Mouse (Mus musculus) c-Kit-negative CD71-positive TER-119-positive erythroid progenitor cells, embryonic 14.5 days (primary cell): Measurements from ENCODE around the gene Uvrag.
"Not testable (repeated sequence)": the region's sequence is repeated elsewhere in the genome, so short reads cannot be mapped to it uniquely, and the experiment has no call there.

ENCODE experiments used
- DNase-seq: peaks from one replicate; pipeline ENCODE4 v3.0.0-alpha.2; 2013; ENCODE audit warnings: low read depth, low spot score

The Uvrag gene

DNA sequence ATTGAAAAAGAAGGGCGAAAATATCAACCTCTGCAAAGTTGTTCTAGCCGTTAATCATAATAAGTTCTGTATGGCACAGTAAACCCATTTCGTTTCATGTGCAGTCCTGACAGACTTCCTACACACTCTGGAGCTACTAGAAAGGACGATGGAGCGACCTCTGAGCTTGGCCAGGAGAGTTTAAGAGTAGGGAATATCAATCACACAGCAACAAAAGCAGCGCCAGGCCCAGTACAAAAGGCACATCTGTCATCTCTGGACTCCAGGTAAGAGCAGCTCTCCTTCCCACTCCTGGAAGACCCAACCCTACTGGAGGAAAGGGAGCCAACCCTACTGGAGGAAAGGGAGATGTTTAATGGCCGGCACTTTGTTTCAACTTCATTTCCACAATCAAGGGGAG lies 43.2 kb downstream of the Uvrag start:
- no peak for DNase-seq

DNA sequence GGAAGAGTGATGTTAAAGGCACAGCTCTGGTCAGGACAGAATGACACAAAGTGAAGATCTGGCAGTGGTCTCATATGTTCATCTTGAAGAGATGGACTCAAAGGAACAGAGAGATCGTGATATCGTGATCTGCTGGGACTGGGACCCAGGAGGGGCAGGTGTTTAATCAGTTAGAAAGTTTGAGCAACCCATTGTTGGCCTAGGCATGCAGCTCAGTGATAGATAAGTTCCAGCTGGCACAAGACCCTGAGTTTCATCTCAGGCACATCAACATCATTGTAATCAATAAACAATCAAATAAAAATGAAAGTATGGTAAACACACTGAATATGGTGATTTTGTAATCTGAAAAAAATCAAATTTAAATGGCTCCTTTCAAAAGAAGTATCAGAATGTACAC lies 43.8 kb downstream of the Uvrag start:
- DNase-seq, result no peak

DNA sequence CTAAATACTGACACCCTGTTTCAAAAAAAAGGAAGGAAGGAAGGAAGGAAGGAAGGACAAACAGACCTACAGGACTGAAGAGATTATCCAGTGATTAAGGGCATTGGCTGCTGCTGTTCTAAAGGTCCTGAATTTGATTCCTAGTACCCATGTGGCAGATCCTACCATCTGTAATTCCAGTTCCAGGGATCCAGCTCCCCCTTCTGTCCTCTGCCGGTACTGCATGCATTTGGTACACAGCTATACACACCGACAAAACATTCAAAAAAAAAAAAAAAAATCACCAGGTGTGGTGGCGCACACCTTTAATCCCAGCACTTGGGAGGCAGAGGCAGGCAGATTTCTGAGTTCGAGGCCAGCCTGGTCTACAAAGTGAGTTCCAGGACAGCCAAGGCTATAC lies 45.8 kb downstream of the Uvrag start:
- no peak for DNase-seq

DNA sequence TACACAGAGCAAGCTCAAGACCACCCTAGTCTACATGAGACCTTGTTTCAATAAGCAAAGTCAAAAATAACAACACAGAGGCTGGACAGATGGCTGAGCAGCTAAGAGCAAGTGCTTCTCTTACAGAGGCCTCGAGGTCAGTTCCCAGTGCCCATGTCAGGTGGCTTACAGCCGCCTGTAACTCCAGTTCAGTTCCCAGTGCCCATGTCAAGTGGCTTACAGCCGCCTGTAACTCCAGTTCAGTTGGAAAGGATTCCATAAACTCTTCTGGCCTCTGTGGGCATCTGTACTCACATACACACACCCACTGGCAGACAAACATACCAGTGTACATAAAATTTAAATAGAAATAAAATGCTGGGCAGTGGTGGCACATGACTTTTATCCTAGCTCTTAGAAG lies 46.6 kb downstream of the Uvrag start:
- no peak for DNase-seq

DNA sequence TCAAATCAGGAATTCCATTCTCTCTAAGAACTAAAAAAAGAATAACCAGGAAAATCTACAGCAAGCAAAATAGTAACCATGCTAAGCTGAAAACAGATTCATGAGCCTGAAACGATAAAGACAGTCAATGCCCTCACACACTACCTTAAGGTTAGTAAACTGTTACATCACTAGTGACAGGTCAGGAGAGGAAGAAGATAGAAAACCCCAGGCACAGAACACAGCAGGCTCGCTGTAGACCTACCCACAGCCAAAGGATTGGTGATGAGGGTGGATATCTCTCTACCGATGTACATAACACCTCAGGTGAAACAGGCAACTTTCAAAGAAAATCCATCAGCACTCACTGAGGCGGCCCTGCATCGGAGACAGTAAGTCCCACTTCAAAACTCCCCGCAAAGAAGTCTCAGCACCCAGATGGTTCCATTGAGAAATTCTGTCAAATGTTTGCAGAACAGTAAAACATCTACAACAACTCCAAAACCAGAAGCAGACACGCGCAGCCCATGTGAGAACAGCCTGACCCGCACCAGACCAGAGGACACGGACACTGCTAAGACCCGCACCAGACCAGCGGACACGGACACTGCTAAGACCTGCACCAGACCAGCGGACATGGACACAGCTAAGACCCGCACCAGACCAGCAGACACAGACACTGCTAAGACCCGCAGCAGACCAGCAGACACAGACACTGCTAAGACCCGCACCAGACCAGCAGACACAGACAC lies 48.9 kb downstream of the Uvrag start:
- no peak for DNase-seq

DNA sequence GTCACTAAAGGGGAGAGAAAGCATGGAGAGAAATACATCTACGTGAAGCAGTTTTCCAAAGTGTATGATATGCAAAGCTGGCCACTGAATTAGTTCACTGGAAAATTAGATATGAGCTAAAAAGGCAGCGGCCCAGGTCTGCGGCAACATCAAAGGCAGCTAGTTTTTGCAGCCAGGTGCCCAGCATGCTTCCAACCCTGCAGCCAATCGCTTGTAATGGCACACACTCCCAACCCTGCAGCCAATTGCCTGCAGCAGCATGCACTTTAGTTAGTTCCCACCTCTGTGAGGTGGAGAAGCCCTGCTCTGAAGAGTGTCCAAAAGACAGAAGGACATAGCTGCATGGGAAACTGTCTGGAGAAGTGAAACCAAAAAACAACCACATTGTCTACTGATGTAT lies 51.2 kb downstream of the Uvrag start:
- no peak for DNase-seq

DNA sequence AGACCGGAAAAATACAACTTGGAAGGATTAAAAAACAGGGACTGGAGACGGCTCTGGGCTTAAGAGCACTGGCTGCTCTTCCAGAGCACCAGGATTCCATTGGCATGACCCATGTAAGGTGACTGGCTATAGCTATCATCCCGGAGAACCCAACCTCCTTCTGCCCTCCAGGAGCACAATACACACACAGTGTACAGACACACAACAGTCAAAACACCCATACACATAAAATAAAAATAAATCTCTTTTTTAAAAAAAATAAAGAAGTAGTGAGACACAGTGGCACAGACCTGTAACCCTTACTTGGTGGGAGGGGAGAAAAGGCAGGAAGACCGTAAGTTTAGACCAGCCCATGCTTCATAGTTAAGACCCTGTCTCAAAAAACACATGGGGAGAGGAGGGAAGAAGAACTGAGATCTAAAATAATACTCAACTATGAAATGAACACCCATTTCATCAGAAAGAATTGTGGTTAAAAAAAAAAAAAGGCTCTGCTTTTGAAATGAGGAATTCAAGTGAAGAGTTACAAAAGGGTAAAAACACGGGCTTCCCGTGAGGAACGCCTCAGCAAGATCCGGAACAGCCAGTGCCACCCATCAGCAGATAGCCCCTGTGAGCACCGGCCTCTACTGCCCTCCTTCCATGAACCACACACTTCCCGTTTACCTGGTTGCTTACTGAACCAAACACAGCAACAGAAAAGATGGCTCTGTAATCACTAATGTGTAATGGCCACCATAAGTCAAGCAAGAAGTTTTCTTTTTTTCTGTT lies 52.2 kb downstream of the Uvrag start:
- no peak for DNase-seq

DNA sequence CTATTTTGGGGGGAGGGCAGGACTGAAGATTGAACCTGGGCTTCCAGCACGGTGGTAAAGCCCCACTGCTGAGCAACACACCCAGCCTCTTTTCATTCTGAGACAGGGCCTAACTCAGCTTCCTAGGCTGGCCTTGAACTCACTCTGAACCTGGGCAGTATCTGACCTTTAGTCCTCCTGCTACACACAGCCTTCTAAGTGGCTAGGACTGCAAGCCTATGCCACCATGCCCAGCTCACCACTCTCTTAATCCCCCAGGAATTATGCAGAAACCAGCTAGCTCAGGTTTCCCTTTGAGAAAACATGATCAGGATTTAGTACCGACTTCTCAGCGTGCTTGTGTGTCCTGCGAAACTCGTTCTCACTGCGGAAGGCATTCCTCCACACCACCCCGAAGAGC lies 53.4 kb downstream of the Uvrag start:
- no peak for DNase-seq

DNA sequence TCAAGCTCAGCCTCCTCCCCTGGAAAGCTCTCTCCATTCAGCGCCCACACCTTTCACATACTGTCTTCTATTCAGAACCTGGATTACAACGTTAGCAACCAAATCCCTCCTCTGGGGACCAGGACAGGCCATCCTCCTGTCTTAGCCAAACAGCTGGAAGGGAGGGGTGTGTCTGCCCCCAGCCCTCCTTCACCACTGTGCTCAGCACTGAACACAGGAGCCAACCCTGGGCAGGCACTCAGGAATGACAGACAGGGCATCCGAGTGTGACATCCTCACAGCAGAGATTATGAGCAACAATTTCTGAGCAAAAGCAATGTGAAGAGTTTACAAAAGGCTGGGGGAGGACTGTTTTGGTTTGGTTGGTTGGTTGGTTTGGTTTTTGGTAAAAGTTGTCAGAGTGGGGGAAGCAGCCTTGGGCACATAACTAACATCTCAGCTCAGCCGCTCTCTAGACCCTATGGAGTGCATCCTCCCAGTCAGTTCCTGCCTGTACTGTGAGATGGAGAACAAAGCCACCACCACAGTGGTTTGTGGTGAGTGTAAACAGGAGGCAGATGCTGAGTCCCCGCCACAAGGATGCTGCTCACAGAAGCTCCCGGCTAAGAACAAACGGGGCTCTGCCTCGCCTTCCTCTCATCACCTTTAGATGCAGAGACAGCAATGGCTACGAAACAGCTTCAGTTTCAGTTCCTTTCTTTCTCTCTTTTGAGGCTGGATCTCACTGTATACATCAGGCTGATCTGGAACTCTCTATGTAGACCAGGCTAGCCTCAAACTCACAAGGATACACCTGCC lies 54.1 kb downstream of the Uvrag start:
- DNase-seq, result no peak

DNA sequence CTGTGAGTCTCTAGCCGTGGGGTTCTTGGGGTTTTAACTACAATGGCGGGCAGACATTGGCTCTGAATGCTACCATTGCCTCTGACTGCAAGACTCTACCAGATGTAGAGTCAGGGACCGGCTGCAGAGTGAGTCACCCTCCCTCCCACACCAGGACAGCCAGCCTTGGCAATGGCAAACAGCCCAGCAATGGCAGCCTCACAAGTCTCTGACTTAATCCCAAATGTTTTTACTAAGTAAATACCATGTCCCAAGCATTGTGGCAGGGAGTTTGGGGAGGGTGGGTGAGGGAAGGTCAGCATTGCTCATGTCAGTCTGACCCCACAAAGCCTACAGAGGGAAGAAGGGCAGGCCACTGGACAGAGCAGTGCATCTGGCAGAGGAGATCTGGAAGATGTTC lies 55.7 kb downstream of the Uvrag start:
- DNase-seq, result no peak

DNA sequence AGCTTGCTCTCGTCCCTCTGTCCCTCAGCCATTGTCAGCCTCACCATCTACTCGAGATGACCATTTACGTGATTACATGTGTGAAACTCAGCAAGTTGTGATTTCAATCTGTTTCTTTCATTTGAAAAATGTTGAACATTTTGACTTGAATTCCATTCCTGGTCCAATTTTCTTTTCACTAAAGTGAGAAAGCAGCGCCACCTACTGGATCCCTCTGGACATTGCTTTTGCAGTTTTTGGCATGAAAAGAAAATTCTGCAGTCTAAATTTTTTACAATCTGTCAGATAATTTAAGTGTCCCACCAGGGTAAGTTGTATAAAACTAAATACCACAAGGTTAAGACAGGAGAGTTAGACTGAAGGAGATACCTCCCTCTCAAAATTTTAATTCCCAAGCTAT lies 61.4 kb downstream of the Uvrag start:
- DNase-seq, result peak; percentile 30

DNA sequence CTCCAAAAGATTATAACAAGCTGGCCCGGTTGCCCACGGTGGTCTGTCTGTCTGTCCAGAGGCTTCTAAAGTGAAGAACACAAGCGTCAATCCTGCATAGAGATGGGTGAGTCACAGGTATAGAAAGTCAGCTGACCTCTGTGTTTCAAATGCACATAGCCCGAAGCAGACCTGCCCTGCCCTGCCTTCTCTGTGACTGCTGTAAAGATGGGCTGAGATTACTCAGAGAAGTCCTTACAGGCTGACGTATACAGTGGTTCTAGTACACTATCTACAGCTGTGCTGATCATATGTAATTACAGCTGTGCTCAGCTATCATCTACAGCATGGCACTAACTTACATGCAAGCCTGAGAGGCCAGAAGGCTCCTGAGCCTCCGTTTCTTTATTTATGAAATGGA lies 62.1 kb downstream of the Uvrag start:
- no peak for DNase-seq

DNA sequence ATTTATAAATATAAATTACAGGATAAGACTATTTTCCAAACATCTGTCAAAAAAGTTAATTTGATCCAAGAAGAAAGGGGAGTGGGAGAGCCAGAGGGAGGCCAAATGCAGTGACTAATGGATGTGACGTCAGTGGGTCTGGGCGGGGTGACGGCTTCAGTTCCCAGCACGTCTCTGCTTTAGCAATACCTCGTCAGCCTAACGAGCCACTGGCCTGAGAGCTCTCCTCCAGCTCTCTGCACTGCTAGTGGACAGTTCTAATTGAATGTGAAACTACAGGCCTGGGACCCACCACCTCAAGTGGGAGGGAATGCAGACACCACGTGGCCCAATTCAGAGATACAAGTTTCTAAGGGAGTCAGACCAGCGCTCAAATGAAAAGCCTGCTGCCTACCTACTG lies 63.7 kb downstream of the Uvrag start:
- no peak for DNase-seq

DNA sequence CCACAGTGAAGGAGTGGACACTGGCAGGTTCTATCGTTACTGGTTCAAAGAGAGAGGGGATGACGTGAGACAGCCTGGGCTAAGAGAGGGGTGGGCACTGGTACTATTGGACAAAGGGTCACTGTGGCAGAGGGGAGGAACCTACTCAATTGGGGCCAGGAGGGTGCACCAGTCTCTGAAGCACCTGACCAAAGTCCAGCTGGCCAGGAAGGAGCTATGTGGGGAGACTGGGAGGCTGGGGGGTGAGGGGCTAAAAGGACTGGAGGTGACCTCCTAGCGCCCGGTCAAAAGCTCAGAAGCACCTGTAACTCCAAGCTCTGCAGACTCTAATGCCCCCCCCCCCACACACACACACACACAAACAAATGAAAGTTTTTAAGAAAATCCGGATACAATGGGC lies 65.8 kb downstream of the Uvrag start:
- DNase-seq, result no peak

DNA sequence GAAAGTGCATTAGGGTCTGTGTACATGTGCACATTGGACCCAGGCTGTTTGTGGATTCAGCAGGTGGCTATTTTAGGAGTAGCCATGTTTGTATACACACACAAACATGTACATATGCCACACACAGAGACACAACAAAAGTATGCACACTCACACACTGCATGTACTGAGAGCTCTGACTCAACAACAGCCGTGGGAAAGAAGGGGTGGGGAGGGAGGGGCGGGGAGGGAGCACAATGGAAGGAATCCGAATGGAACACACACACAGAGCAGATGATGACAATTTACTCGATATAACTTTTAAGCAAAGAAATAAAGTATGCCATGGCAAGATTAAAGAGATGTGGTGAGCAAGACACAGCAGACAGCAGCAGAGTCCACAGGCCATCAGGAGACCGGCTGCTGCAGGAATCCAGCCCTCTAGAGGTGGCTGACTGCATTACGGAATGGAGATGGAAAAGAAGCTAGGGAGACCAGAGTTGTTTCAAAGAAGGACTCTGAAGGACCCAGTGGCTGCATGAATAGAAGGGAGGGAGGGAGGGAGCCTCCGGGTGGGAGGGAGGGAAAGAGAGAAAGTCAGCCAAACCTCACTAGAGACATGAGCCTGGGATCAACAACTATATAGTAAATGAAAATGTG lies 67.1 kb downstream of the Uvrag start:
- no peak for DNase-seq

DNA sequence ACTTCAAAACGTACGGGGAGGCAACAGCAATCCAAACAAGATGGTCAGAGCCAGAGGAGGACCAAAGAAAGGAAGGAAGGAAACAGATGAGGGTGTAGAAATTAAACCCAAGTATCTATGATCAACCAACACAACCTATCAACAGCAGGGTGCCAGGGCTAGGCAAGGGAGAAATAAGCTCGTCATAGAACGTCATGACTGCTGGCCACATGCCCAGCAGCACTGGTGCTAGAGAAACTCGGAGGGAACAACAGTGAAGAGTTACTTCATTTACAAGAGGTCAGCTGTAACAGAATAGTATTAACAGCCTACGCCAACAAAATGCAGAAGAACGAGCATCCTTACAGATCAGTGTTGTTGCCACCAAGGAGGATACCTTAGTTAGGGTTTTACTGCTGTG lies 73.2 kb downstream of the Uvrag start:
- DNase-seq, result no peak

DNA sequence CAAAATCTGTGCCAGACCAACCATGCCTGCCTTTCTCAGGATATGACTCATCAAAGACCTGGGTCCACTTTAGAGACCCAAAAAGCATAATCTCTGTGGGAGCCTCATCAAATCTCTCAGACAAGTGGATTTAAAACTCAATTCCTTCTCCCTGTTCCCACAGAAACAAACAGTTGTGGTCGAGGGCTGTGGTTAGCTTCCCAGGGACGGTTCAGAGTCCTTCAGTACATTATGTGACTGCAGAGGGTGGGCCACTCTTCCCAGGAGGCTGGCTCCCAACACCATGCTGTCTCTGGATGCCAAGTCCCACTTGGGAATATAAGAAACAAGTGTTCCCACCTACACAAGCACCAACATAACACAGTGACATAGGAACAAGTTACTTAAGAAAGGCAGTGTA lies 75.0 kb downstream of the Uvrag start:
- DNase-seq, result no peak

DNA sequence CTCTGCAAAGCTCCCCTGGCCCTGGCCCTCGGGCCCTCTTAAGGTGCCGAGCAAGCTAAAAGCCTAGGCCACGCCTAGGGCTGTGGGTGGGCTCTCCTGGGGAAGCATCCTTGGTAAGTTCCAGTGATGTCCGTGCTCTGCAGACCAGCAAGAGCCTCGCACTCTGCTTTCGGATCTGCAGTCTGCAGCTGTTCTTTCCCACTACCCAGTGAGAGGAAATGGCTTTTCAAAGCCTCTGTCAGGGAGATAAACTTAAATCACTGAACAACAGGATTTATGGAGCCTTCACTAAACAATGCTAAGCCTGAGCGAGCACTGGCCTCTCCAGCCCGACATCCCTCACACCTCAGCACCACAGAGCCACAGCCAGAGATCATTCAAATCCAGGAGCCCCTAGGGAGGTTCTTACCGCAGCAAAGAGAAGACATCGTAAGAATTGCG lies 75.5 kb downstream of the Uvrag start:
- no peak for DNase-seq

DNA sequence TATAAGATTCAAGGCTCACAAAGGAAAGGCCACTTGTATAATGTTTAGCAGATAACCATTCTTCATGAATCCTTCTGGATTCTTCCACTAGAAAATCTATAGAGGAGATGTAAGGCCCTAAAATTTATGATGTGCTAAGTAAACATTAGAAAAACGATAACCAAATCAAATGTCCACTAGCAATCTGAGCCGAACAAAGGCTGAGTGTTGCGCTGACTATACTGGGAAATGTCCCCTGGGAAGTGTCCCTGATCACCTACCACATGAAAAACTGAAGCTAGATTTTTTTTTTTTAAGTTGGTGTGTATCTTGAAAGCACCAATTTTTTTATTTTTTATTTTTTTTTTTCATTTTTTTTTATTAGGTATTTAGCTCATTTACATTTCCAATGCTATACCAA lies 76.1 kb downstream of the Uvrag start:
- DNase-seq, result no peak

DNA sequence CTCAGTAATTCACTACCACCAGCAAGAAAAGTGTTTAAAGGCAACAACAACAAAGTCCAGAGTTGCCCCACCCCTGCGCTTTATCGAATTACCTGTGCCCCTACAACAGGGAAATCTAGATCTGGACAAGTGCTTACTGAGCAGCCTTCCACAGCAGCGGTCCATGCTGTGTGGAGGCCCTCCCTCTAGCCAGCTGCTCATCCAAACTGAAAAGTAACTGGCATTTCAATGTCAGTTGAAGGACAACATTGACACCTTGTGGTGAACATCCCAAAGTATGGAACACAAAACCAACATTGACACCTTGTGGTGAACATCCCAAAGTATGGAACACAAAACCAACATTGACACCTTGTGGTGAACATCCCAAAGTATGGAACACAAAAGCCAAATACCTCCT lies 78.7 kb downstream of the Uvrag start:
- not testable (repeated sequence) for DNase-seq

DNA sequence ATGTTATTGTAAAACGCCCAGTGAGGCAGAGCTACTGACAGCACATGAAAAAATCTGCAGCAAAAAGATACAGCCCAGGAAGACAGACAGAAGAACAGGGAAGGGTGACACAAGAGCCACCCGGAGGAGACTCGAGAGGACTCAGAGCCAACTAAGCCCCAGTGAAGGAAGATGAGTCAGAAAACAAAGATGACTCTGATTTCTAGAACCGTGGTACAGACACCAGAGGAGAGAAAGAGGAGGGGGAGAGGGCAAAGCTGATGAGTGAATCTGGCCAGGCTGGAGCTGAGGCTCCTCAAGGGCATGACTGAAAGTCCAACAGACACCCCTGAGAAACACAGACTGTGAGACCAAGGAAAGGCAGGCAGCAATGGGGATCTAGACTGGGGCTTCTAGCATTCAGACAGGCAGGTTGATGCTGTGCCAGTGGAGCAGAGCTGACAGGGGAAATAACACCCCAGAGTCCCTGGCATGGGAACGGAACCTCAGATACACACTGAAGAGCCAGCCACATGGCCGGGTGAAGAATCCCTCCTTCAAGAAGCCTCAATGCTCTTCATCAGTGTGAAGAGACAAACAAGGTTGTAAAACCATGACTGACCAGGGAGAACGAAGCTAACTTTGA lies 79.8 kb downstream of the Uvrag start:
- no peak for DNase-seq

DNA sequence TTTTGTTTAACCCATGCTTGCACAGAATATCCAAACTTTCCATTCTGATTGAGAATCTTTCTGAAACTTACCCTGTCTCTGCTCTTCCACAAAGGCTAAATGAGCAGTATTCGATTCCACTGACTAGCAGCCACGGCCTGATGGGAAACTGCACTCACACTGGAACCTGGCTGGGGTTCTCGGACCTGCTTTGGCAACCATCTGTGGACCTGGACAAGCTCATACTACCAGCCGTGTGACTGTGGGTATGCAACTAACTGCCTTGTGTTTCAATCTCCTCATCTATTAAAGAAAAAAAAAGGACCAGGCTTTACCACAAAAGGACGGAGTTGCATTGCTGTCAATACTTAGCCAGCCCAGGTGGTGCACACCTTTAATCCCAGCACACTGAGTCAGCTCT lies 80.5 kb downstream of the Uvrag start:
- no peak for DNase-seq
